Mouse (Mus musculus): Measurements from ENCODE around the gene Tmem42. TPM values are rescaled to one million over a fixed set of nuclear protein-coding genes. Genes with fewer than 3 reads are reported as not detected.

The Tmem42 gene
- polyA plus RNA-seq (2015; fragmentation: Nextera tagmentation; extraction: Ambion mirVana): 25.0 and 25.7 TPM in 2 replicates

DNA sequence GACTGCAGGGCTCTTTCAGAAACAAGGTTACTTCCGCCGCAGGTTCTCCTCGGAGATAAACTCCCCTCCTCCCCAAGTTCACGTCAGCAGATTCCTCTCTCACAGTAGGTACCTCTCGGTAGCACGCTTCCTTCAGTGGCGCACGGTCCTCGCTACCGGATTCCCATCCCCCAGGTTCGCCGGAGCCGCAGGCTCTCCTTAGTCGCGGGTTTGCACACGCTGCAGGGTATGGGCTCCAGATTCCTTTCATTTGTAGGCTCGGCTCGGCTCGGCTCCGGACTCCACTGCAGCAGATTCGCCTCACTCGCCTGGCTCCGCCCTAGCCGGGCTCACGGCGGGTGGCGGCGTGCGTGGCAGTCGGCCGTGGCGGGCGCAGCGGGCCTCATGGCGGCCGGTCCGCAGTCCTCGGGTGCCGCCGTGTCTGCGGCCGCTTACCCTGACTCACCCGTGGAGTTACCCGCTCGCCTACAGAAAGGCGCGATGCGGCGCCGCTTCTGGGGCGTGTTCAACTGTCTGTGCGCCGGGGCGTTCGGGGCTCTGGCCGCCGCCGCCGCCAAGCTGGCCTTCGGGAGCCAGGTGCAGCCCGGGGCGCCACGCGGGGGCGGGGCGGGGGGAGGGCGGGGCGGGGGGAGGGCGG lies at the start of gene Tmem42:
Tmem42 (plus strand) TSS at position 332 of the 637 bp plus-strand sequence.
- Histone ChIP-seq H3K9ac (replicated peaks; ENCODE audit: low read length) (peak within 1 kb of the TSS; percentile 86), H3K27ac (ENCODE audit: low read length) (peak within 1 kb of the TSS; percentile 96), H3K9me3 (ENCODE audit: low read length) (no peaks in the 10 kb centered on the region), H3K4me2 (replicated peaks; ENCODE audit: low read depth, low read length) (peak within 1 kb of the TSS; percentile 77), H3K36me3 (ENCODE audit: insufficient read depth, low read length) (peaks cover 13% of the 10 kb centered on the region), H3K27me3 (ENCODE audit: insufficient read depth, low read length) (no peaks in the 10 kb centered on the region), H3K4me3 (ENCODE audit: low read length) (peak within 1 kb of the TSS; percentile 64), H3K4me1 (ENCODE audit: insufficient read depth, low read length) (peaks cover 12% of the 10 kb centered on the region)
- WGBS: under 1% methylated on average over 51 of the region's 69 CpGs
- peak; percentile 99 for ATAC-seq (ENCODE audit: low FRiP score, low TSS enrichment)

DNA sequence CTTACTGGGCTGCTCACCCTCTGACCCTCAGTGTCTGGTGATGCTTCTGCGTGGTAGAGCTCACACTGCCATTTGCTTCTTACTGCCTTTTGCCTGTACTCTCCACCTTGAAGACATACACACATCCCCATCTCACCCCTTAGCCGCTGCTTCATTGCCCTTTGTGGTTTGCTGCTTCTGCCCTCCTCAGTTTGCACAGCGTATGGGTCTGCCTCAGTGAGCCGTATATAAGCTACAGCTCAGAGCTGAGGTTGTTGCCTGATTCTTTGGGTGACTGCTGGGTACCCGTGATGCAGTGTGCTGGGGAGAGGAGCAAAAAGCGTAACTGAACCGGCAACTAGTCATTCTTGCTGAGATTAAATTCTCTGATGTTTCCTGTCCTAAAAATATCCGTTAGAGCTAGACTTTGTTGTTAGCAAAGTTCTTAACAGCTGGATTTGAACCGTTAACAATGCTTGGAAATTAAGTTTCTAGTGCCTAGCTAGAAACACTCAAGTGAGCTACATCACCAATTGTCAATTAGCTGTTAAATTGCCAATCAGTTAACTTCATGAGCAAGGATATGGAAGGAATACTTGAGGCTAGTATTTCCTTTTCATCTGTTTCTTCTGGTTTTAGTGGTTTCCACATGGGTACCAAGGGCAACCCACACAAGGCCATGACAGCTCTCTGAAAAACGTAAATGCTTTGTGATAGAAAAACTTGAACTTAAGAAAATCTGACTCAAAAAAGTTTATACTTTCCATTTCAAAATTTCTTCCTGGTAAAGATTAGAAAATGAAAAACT lies 22.5 kb upstream of the Tmem42 start:
- Histone ChIP-seq H3K27ac (ENCODE audit: low read length) (no peak overlapping the region), H3K9ac (replicated peaks; ENCODE audit: low read length) (no peak overlapping the region), H3K9me3 (ENCODE audit: low read length) (no peaks in the 10 kb centered on the region), H3K4me1 (ENCODE audit: insufficient read depth, low read length) (no peaks in the 10 kb centered on the region), H3K4me2 (replicated peaks; ENCODE audit: low read depth, low read length) (no peak overlapping the region), H3K27me3 (ENCODE audit: insufficient read depth, low read length) (no peaks in the 10 kb centered on the region), H3K4me3 (ENCODE audit: low read length) (no peak overlapping the region), H3K36me3 (ENCODE audit: insufficient read depth, low read length) (peaks cover 50% of the 10 kb centered on the region)
- WGBS: 94% methylated on average over 10 of the region's 10 CpGs
- ATAC-seq (ENCODE audit: low FRiP score, low TSS enrichment): no peak

DNA sequence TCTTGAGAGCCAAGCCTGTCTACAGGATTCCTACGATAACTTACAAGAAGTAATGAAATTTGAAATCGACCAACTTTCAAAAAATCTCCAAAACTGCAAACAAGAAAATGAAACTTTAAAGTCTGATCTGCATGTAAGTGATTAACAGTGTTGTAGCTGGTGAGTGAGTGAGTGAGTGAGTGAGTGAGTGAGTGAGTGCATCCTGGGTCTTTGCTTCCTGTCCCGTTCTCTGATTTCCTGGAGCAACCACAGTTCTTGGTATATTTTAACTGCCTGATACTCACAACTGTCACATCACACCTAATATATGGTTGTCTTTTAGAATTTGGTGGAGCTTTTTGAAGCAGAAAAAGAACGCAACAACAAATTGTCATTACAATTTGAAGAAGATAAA lies 21.9 kb upstream of the Tmem42 start:
- H3K4me3 ChIP-seq (ENCODE audit: low read length): no peak overlapping the region
- no peak overlapping the region for H3K27ac ChIP-seq (ENCODE audit: low read length)
- no peaks in the 10 kb centered on the region for H3K4me1 ChIP-seq (ENCODE audit: insufficient read depth, low read length)
- no peaks in the 10 kb centered on the region for H3K9me3 ChIP-seq (ENCODE audit: low read length)
- no peak for ATAC-seq (ENCODE audit: low FRiP score, low TSS enrichment)
- no peaks in the 10 kb centered on the region for H3K27me3 ChIP-seq (ENCODE audit: insufficient read depth, low read length)
- peaks cover 49% of the 10 kb centered on the region for H3K36me3 ChIP-seq (ENCODE audit: insufficient read depth, low read length)
- WGBS: 94% methylated on average over 4 of the region's 4 CpGs
- H3K9ac ChIP-seq (replicated peaks; ENCODE audit: low read length): no peak overlapping the region
- no peak overlapping the region for H3K4me2 ChIP-seq (replicated peaks; ENCODE audit: low read depth, low read length)

DNA sequence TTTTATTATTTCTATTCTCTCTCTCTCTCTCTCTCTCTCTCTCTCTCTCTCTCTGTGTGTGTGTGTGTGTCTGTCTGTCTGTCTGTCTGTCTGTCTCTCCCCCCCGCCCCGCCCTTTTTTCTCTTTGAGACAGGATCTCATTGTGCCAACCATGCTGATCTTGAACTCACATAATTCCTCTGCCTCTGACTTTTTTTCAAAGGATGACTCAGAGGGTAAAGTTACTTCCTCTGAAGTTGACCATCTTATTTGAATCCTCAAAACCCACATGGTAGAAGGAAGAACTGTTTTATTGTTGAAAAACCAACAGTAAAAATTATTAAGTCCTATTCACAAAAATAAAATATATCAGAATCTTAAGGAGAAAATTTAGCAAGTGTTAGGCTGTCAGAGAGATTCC lies 16.4 kb upstream of the Tmem42 start:
- no peak overlapping the region for H3K4me3 ChIP-seq (ENCODE audit: low read length)
- 100% methylated on average over 2 of the region's 2 CpGs for WGBS
- no peak for ATAC-seq (ENCODE audit: low FRiP score, low TSS enrichment)

DNA sequence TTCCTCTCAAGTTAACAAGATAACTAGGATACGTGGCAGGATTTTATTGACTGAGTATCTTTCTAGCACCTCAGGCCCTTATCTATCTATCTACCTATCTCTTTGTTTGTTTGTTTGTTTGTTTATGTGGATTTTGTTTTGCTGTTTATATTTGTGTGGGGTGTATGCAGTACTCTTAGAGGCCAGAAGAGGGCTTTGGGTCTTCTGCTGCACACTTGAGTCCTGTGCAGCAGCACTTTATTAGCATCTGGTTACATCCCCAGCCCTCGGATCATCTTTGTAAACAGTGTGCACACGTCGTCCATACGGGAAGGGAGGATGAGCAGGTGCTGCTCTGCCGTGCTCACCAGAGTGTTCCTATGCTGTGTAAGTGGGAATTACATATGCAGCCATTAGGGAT lies 15.1 kb upstream of the Tmem42 start:
- Histone ChIP-seq H3K4me1 (ENCODE audit: insufficient read depth, low read length) (no peaks in the 10 kb centered on the region), H3K27me3 (ENCODE audit: insufficient read depth, low read length) (no peaks in the 10 kb centered on the region), H3K4me3 (ENCODE audit: low read length) (no peak overlapping the region), H3K27ac (ENCODE audit: low read length) (no peak overlapping the region), H3K36me3 (ENCODE audit: insufficient read depth, low read length) (peaks cover 64% of the 10 kb centered on the region), H3K9me3 (ENCODE audit: low read length) (no peaks in the 10 kb centered on the region), H3K4me2 (replicated peaks; ENCODE audit: low read depth, low read length) (no peak overlapping the region), H3K9ac (replicated peaks; ENCODE audit: low read length) (no peak overlapping the region)
- ATAC-seq (ENCODE audit: low FRiP score, low TSS enrichment): no peak
- 75% methylated on average over 6 of the region's 6 CpGs for WGBS

More for the DNA sequence above, 16.4 kb upstream of the Tmem42 start:
- H3K27me3 ChIP-seq (ENCODE audit: insufficient read depth, low read length): no peaks in the 10 kb centered on the region
- H3K9me3 ChIP-seq (ENCODE audit: low read length): no peaks in the 10 kb centered on the region
- H3K36me3 ChIP-seq (ENCODE audit: insufficient read depth, low read length): peaks cover 62% of the 10 kb centered on the region
- H3K27ac ChIP-seq (ENCODE audit: low read length): no peak overlapping the region
- H3K4me1 ChIP-seq (ENCODE audit: insufficient read depth, low read length): no peaks in the 10 kb centered on the region
- no peak overlapping the region for H3K9ac ChIP-seq (replicated peaks; ENCODE audit: low read length)
- no peak overlapping the region for H3K4me2 ChIP-seq (replicated peaks; ENCODE audit: low read depth, low read length)

DNA sequence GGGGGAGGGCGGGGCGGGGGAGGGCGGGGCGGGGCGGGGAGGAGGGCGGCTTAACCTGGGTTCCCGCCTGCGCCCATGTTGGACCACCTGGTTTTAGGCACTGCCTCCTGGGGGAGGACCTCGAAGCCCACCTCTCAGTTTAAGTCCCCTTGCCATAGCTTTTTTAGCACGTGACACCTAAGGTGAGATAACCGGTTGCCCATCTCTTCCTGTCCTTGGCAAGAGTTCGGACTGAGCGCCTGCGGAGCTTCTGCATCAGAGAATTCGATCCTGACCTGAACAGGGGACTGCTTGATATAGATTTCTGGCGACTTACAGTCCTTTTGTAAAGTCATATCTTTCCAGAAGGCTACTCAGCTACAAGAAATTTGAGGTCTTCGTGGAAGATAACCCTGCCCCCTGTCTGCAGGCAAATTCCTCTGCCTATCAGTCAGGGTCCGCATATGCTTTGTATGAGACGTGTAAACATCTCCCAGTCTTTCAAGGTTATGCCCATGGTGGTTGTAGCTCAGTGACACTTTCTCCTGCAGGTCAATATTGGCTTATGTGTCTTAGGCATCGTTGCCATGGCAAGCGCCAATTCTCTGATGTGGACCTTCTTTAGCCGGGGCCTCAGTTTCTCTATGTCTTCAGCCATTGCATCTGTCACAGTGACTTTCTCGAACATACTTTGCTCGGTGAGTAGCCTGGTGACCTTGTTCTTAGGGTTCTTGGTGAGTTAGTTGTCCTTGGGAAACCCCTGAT lies 682 bp downstream of the Tmem42 start:
- Histone ChIP-seq H3K27me3 (ENCODE audit: insufficient read depth, low read length) (no peaks in the 10 kb centered on the region), H3K27ac (ENCODE audit: low read length) (no peak overlapping the region), H3K9me3 (ENCODE audit: low read length) (no peaks in the 10 kb centered on the region), H3K36me3 (ENCODE audit: insufficient read depth, low read length) (peaks cover 8% of the 10 kb centered on the region), H3K4me1 (ENCODE audit: insufficient read depth, low read length) (peaks cover 12% of the 10 kb centered on the region), H3K4me3 (ENCODE audit: low read length) (peak overlapping the region; percentile 64), H3K4me2 (replicated peaks; ENCODE audit: low read depth, low read length) (peak overlapping the region; percentile 77), H3K9ac (replicated peaks; ENCODE audit: low read length) (peak overlapping the region; percentile 55)
- 37% methylated on average over 20 of the region's 24 CpGs for WGBS
- peak; percentile 57 for ATAC-seq (ENCODE audit: low FRiP score, low TSS enrichment)

DNA sequence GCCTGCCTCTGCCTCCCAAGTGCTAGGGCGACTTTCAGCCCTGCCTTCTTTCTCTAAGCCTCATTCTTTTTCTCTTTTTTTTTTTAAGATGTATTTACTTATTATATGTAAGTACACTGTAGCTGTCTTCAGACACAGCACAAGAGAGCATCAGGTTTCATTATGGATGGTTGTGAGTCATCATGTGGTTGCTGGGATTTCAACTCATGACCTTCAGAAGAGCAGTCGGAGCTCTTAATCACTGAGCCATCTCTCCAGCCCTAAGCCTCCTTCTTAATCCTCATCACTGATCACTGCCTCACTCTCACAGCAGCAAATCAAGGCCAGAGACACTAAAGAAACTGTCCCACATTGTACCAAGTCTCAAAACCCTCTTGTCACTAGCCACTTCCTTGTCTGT lies 3.1 kb downstream of the Tmem42 start:
- no peak overlapping the region for H3K4me3 ChIP-seq (ENCODE audit: low read length)
- no peak overlapping the region for H3K27ac ChIP-seq (ENCODE audit: low read length)
- 86% methylated on average over 2 of the region's 2 CpGs for WGBS
- H3K9me3 ChIP-seq (ENCODE audit: low read length): no peaks in the 10 kb centered on the region
- H3K36me3 ChIP-seq (ENCODE audit: insufficient read depth, low read length): no peaks in the 10 kb centered on the region
- H3K4me1 ChIP-seq (ENCODE audit: insufficient read depth, low read length): peaks cover 12% of the 10 kb centered on the region
- no peak overlapping the region for H3K9ac ChIP-seq (replicated peaks; ENCODE audit: low read length)
- no peak for ATAC-seq (ENCODE audit: low FRiP score, low TSS enrichment)
- no peak overlapping the region for H3K4me2 ChIP-seq (replicated peaks; ENCODE audit: low read depth, low read length)
- H3K27me3 ChIP-seq (ENCODE audit: insufficient read depth, low read length): no peaks in the 10 kb centered on the region

DNA sequence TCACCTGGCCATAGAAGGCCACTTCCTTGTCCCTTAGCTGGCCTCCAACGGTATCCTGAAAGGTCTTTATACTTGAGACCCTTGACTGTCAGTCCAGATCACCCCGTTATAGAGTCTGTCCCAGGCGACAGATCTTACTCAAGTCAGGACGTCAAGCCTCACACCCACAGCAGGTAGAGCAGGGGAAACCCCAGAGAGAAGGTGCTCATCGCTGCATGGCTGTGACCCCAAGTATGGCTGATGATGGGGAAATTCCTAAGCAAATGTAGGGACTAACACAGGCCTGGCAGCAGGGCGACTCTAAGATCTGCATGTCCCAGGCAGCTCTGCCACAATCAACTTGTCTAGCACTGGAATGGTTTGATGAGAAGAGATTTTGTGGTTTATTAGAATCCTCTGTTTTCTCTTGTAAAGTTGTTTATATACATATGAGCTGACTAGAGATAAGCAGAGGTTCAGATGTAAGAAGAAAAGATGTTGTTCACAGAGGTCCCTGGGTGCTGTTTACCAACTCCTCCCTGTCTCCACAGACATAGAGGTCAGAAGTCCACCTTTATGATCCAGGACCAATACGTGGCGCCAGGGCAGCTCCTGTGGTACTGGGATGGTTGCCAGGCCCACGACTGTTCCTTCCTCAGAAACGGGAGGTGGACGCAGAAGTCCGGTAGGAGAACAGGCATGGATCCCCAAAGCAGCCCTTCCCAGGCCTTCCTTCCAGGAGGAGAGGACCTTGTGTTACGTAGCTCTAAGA lies 10.5 kb downstream of the Tmem42 start:
- 77% methylated on average over 13 of the region's 13 CpGs for WGBS
- no peak for ATAC-seq (ENCODE audit: low FRiP score, low TSS enrichment)
- no peaks in the 10 kb centered on the region for H3K4me1 ChIP-seq (ENCODE audit: insufficient read depth, low read length)
- H3K9ac ChIP-seq (replicated peaks; ENCODE audit: low read length): no peak overlapping the region
- H3K27me3 ChIP-seq (ENCODE audit: insufficient read depth, low read length): no peaks in the 10 kb centered on the region
- no peaks in the 10 kb centered on the region for H3K36me3 ChIP-seq (ENCODE audit: insufficient read depth, low read length)
- no peak overlapping the region for H3K4me2 ChIP-seq (replicated peaks; ENCODE audit: low read depth, low read length)
- H3K9me3 ChIP-seq (ENCODE audit: low read length): no peaks in the 10 kb centered on the region
- H3K4me3 ChIP-seq (ENCODE audit: low read length): no peak overlapping the region
- no peak overlapping the region for H3K27ac ChIP-seq (ENCODE audit: low read length)

DNA sequence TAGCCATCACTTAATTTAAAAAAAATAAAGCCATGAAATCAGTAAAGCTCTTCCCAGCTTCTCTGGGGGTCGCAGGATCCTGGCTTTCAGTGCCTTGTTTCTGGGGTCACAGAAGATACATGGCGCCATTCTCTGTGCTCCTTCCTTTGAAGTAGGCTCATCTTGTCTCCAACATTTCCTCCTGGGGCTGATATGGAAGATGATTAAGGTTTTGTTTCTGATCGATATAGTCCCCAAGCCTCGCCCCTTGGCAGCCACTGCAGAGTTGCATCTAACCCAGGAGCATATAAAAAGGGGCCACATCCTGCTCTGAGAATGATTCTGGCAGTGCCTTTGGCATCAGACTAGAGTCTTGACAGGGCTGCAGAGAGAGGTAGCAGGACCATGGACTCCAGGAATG lies 13.3 kb downstream of the Tmem42 start, which contains the start of gene Tgm4:
Tgm4 (plus strand) TSS at position 301 of the 400 bp plus-strand sequence.
- no peaks in the 10 kb centered on the region for H3K36me3 ChIP-seq (ENCODE audit: insufficient read depth, low read length)
- 86% methylated on average over 4 of the region's 4 CpGs for WGBS
- H3K4me1 ChIP-seq (ENCODE audit: insufficient read depth, low read length): no peaks in the 10 kb centered on the region
- H3K9ac ChIP-seq (replicated peaks; ENCODE audit: low read length): no peak within 1 kb of the TSS
- no peaks in the 10 kb centered on the region for H3K9me3 ChIP-seq (ENCODE audit: low read length)
- ATAC-seq (ENCODE audit: low FRiP score, low TSS enrichment): no peak
- no peaks in the 10 kb centered on the region for H3K27me3 ChIP-seq (ENCODE audit: insufficient read depth, low read length)
- no peak within 1 kb of the TSS for H3K27ac ChIP-seq (ENCODE audit: low read length)
- no peak within 1 kb of the TSS for H3K4me3 ChIP-seq (ENCODE audit: low read length)
- no peak within 1 kb of the TSS for H3K4me2 ChIP-seq (replicated peaks; ENCODE audit: low read depth, low read length)

All from kidney, embryonic 16.5 days (tissue).